Mouse (Mus musculus) C2C12 (cell line): ENCODE data around the gene Mmel1.

ENCODE experiments used
- CEBPB ChIP-seq: IDR thresholded peaks from one replicate; pipeline ENCODE4 v1.6.1; 2011; ENCODE audit warnings: low read depth, mild to moderate bottlenecking, control low read depth, moderate library complexity
- CTCF ChIP-seq: IDR thresholded peaks from one replicate; pipeline ENCODE4 v1.5.1; 2011; ENCODE audit not compliant: control insufficient read depth, insufficient read depth, insufficient read length
- MAX ChIP-seq: IDR thresholded peaks from one replicate; pipeline ENCODE4 v1.6.1; 2011; ENCODE audit warnings: mild to moderate bottlenecking, control low read depth
- MYOD1 ChIP-seq: IDR thresholded peaks from one replicate; pipeline ENCODE4 v1.6.1; 2011; ENCODE audit warnings: low read depth; ENCODE audit not compliant: control insufficient read depth, insufficient read length

DNA sequence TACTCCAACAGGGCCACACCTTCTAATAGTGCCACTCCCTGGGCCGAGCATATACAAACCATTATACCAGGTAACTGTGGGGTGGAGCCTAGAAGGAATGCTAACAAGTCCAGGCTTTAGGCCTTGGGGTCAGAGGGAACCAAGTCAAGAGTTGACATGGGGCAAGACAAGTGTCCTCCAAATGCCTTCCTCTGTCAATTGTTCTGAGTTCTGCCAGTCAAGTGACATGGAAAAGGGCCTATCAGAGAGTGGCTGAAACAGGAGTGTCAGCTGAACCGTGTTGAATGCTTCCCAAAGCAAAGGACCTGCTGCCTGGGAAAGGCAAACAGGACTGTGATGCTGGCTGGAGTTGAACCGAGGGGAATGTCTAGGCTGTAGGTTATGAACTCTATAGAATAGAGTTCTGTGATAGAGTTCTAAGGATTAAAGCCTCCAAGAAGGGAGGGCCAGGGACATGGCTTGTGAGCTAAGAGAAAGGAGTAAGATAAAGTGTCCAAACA, 5.9 kb upstream of the Mmel1 start:
- TF ChIP-seq MYOD1 (no peak), CTCF (no peak), CEBPB (no peak), MAX (no peak)
